Mouse (Mus musculus): ENCODE measurements around the gene Pde6h. TPM values are rescaled to one million over a fixed set of nuclear protein-coding genes. Genes with fewer than 3 reads are reported as not detected.

The Pde6h gene
- total RNA-seq, 2 experiments from 2014 or later, result not detected

Other genes with a start within 250 kb of the Pde6h start
- gene Gucy2c, start 142.1 kb upstream of the Pde6h start, total RNA-seq (2021), result not detected
- 10 to 100 TPM; 19.9 to 21.8 TPM for gene Hist4h4, start 119.4 kb upstream of the Pde6h start, total RNA-seq (2021)
- gene H2afj, start 115.6 kb upstream of the Pde6h start, total RNA-seq (2021), result 10 to 100 TPM; 16.3 to 17.6 TPM
- gene BC049715, start 96.2 kb upstream of the Pde6h start, total RNA-seq (2021), result under 1 TPM; 0.38 to 0.65 TPM
- 10 to 100 TPM; 64.9 to 69.1 TPM for gene Wbp11, start 95.6 kb upstream of the Pde6h start, total RNA-seq (2021)
- gene Smco3, start 88.4 kb upstream of the Pde6h start, total RNA-seq (2021), result 1 to 10 TPM in 1 of 2 experiments, under 1 TPM in 1; 0.77 to 1.7 TPM
- gene Art4, start 66.1 kb upstream of the Pde6h start, total RNA-seq (2021), result under 1 TPM; 0.72 to 0.75 TPM
- 100 to 1,000 TPM; 112 to 171 TPM for gene Mgp, start 48.0 kb upstream of the Pde6h start, total RNA-seq (2021)
- under 1 TPM; 0.21 to 0.29 TPM for gene Erp27, start 1.7 kb upstream of the Pde6h start, total RNA-seq (2021)
- gene Arhgdib, start 18.1 kb downstream of the Pde6h start, total RNA-seq (2021), result 10 to 100 TPM; 17.9 to 23.9 TPM
- gene Rerg, start 246.7 kb downstream of the Pde6h start, total RNA-seq (2021), result 1 to 10 TPM; 2.8 to 3.8 TPM

Data from gastrocnemius, postnatal 10 days (tissue).